Comparison of ENCODE assay signal across 19 mouse cellular contexts in genomic region chr14:25857940-25858339, GRCm38 (mm10). TPM values are rescaled to one million over a fixed set of nuclear protein-coding genes. Genes with fewer than 3 reads are reported as not detected.
DNase-seq lines count a peak whose midpoint lies in the region; ATAC-seq lines count a peak whose summit lies in the region.
"Had no signal": no experiment of that assay in that cellular context is flagged by ENCODE, and none has a peak within 500 bp of the region (broad histone marks: within the 10 kb centered on the region; RNA-seq: fewer than 3 reads in every experiment).

No protein-coding gene starts in this region.

- no peaks in the 10 kb centered on the region for H3K36me3 ChIP-seq in heart, embryonic 16.5 days (ENCODE audit: control insufficient read depth, insufficient read depth)
- H3K36me3 ChIP-seq in heart, embryonic 11.5 days (ENCODE audit: control insufficient read depth, insufficient read depth, low read length), result no peaks in the 10 kb centered on the region
- H3K36me3 ChIP-seq: G1E; hindbrain, embryonic 15.5 days; kidney, embryonic 15.5 days; limb, embryonic 13.5 days; midbrain, embryonic 10.5 days had no signal

- H3K9ac ChIP-seq in heart, embryonic 16.5 days (ENCODE audit: low read length), result no peak overlapping the region
- H3K9ac ChIP-seq in heart, embryonic 11.5 days (ENCODE audit: low read depth, low read length), result no peak overlapping the region
- H3K9ac ChIP-seq: forebrain, postnatal 0 days; hindbrain, embryonic 15.5 days; kidney, embryonic 15.5 days; limb, embryonic 13.5 days; lung, embryonic 14.5 days had no signal

- no peaks in the 10 kb centered on the region for H3K9me3 ChIP-seq in heart, embryonic 16.5 days (replicated peaks; ENCODE audit: control insufficient read depth, low read length)
- H3K9me3 ChIP-seq in heart, embryonic 11.5 days (replicated peaks; ENCODE audit: control insufficient read depth, low read length), result no peaks in the 10 kb centered on the region
- H3K9me3 ChIP-seq: G1E; hindbrain, embryonic 15.5 days; kidney, embryonic 15.5 days; limb, embryonic 13.5 days; midbrain, embryonic 10.5 days had no signal

- ATAC-seq in heart, embryonic 16.5 days (replicated peaks; ENCODE audit: extremely low read depth, insufficient read depth, low FRiP score), result no peak
- ATAC-seq in heart, embryonic 11.5 days (replicated peaks; ENCODE audit: insufficient number of reproducible peaks, low FRiP score, low TSS enrichment), result no peak
- peak; percentile 55 for ATAC-seq in activated CD4-positive, CD25-positive, alpha-beta regulatory T cell, adult 4 months
- ATAC-seq: forebrain, postnatal 0 days had no signal

- H3K27me3 ChIP-seq in heart, embryonic 16.5 days (ENCODE audit: control insufficient read depth, insufficient read depth, low read length), result no peaks in the 10 kb centered on the region
- H3K27me3 ChIP-seq in heart, embryonic 11.5 days (ENCODE audit: control insufficient read depth, insufficient read depth, low read length), result no peaks in the 10 kb centered on the region
- H3K27me3 ChIP-seq: hindbrain, embryonic 15.5 days; kidney, embryonic 15.5 days; limb, embryonic 13.5 days had no signal

- 68% methylated on average over 8 of the region's 8 CpGs for WGBS in heart, embryonic 16.5 days
- 75% methylated on average over 8 of the region's 8 CpGs for WGBS in heart, embryonic 11.5 days (ENCODE audit: insufficient replicate concordance)

- DNase-seq in 416B (ENCODE audit: low read depth), result peak; percentile 61
- peak; percentile 62 to 70 for DNase-seq in natural killer cell, adult 2 months (ENCODE audit: low spot score in 2 of 2)
- DNase-seq in kidney, adult 8-10 months, result no peak
- DNase-seq in urinary bladder, postnatal 14 days (ENCODE audit: low spot score), result no peak
- no peak for DNase-seq in left cerebral cortex, adult 11 months (ENCODE audit: low spot score)
- DNase-seq: cerebellum, postnatal 10 days; forebrain, postnatal 0 days; heart, adult 2 months; lung, embryonic 14.5 days; right cerebral cortex, adult 18-20 months had no signal

- peak overlapping the region; percentile 21; the same call in 1 of the 2 replicates for H3K27ac ChIP-seq in heart, embryonic 16.5 days (ENCODE audit: low read length)
- H3K27ac ChIP-seq in heart, embryonic 11.5 days (ENCODE audit: low read depth, low read length), result no peak overlapping the region
- H3K27ac ChIP-seq: hindbrain, embryonic 15.5 days; kidney, embryonic 15.5 days; left cerebral cortex, adult 2 months; limb, embryonic 13.5 days; midbrain, embryonic 10.5 days had no signal

- H3K4me3 ChIP-seq in heart, embryonic 16.5 days (ENCODE audit: low read length), result no peak overlapping the region
- H3K4me3 ChIP-seq in heart, embryonic 11.5 days (ENCODE audit: low read depth, low read length), result no peak overlapping the region
- H3K4me3 ChIP-seq: heart, adult 2 months; hindbrain, embryonic 15.5 days; kidney, embryonic 15.5 days; left cerebral cortex, adult 2 months; limb, embryonic 13.5 days; midbrain, embryonic 10.5 days had no signal

- H3K4me2 ChIP-seq in heart, embryonic 16.5 days (ENCODE audit: low read depth, low read length), result peak overlapping the region; percentile 16; the same call in 1 of the 2 replicates
- H3K4me2 ChIP-seq in heart, embryonic 11.5 days, result no peak overlapping the region
- H3K4me2 ChIP-seq: hindbrain, embryonic 15.5 days; kidney, embryonic 15.5 days; limb, embryonic 13.5 days; lung, embryonic 14.5 days had no signal

- peaks cover 24% of the 10 kb centered on the region for H3K4me1 ChIP-seq in heart, embryonic 16.5 days (ENCODE audit: control insufficient read depth, insufficient read depth, low read length)
- peaks cover 19% of the 10 kb centered on the region for H3K4me1 ChIP-seq in heart, embryonic 11.5 days (ENCODE audit: control insufficient read depth, insufficient read depth, low read length)
- H3K4me1 ChIP-seq: hindbrain, embryonic 15.5 days had no signal

RNA-seq across cellular contexts. Expression of gene Anxa11, which starts 16.0 kb away (rescaled TPM):
- polyA plus RNA-seq in heart, embryonic 16.5 days (2015; fragmentation: Nextera tagmentation; extraction: Ambion mirVana), result 33.9 and 38.1 TPM in 2 replicates
- 14.7 and 18.6 TPM in 2 replicates for polyA plus RNA-seq in heart, embryonic 11.5 days (2014; fragmentation: Nextera tagmentation; extraction: Ambion mirVana)
- polyA plus RNA-seq in activated CD4-positive, CD25-positive, alpha-beta regulatory T cell, adult 4 months (2017; shearing (Covaris generic)), result 10 to 100 TPM; 60.6 to 78.5 TPM

RNA-seq across cellular contexts. Expression of gene Plac9a, which starts 45.0 kb away (rescaled TPM):
- 0.38 and 0.40 TPM in 2 replicates for polyA plus RNA-seq in heart, embryonic 16.5 days (2015; fragmentation: Nextera tagmentation; extraction: Ambion mirVana)
- not detected in 2 replicates for polyA plus RNA-seq in heart, embryonic 11.5 days (2014; fragmentation: Nextera tagmentation; extraction: Ambion mirVana)
- not detected for polyA plus RNA-seq in activated CD4-positive, CD25-positive, alpha-beta regulatory T cell, adult 4 months (2017; shearing (Covaris generic))
- polyA plus RNA-seq: forebrain, postnatal 0 days; G1E; hindbrain, embryonic 15.5 days; limb, embryonic 13.5 days; midbrain, embryonic 10.5 days had no signal

Comparison
In these comparisons a context has a peak if more than half of its experiments do, and no peak if none do; other contexts are left out.
1. DNase-seq: peak in 416B (single experiment) and natural killer cell, adult 2 months (2 of 2); none in kidney, adult 8-10 months (0 of 2), urinary bladder, postnatal 14 days (single experiment) and left cerebral cortex, adult 11 months (single experiment).